Mouse (Mus musculus) neural tube, embryonic 14.5 days (tissue): Measurements from ENCODE around the gene Tmed2. TPM values are rescaled to one million over a fixed set of nuclear protein-coding genes. Genes with fewer than 3 reads are reported as not detected.
A peak's percentile ranks its signal among the peaks of the same experiment; 100 is the strongest.
"Not testable (repeated sequence)": the region's sequence is repeated elsewhere in the genome, so short reads cannot be mapped to it uniquely, and the experiment has no call there.

Experiments used
- ATAC-seq: fragments of 200-750 bp; cut with Nextera tagmentation; 2 replicates; pipeline ENCODE4 v1.8.0; 2017; ENCODE audit warnings: low read depth, mild to moderate bottlenecking, moderate TSS enrichment, moderate library complexity
- H3K27ac ChIP-seq: fragments of 300-500 bp; sonication (generic); 2 replicates; pipeline ENCODE4 v1.5.1; 2014; ENCODE audit warnings: low read depth, mild to moderate bottlenecking, control low read depth, low read length, moderate library complexity, mixed read lengths
- H3K27me3 ChIP-seq: fragments of 300-500 bp; sonication (generic); 2 replicates; pipeline ENCODE4 v1.6.1; 2014; ENCODE audit warnings: low read length; ENCODE audit not compliant: control insufficient read depth, insufficient read depth
- H3K36me3 ChIP-seq: fragments of 300-500 bp; sonication (generic); 2 replicates; pipeline ENCODE4 v1.6.1; 2014; ENCODE audit warnings: low read length, mixed read lengths; ENCODE audit not compliant: control insufficient read depth, insufficient read depth
- H3K4me1 ChIP-seq: fragments of 300-500 bp; sonication (generic); 2 replicates; pipeline ENCODE4 v1.6.1; 2014; ENCODE audit warnings: low read length; ENCODE audit not compliant: control insufficient read depth, insufficient read depth
- H3K4me2 ChIP-seq: fragments of 300-500 bp; sonication (generic); 2 replicates; pipeline ENCODE4 v1.6.1; 2014; ENCODE audit warnings: mild to moderate bottlenecking, low read depth, low read length, control low read depth
- H3K4me3 ChIP-seq: fragments of 300-500 bp; sonication (generic); 2 replicates; pipeline ENCODE4 v1.5.1; 2014; ENCODE audit warnings: low read depth, low read length, control low read depth, mixed read lengths
- H3K9ac ChIP-seq: fragments of 300-500 bp; sonication (generic); replicated peaks from 2 replicates; pipeline ENCODE4 v1.6.1; 2014; ENCODE audit warnings: low read depth, mild to moderate bottlenecking, control low read depth, low read length, mixed read lengths
- H3K9me3 ChIP-seq: fragments of 300-500 bp; sonication (generic); 2 replicates; pipeline ENCODE4 v1.6.1; 2016; ENCODE audit warnings: low read length; ENCODE audit not compliant: control insufficient read depth
- WGBS: fragments of 180-500 bp; shearing (Covaris S2); extraction: QIAGEN DNeasy Blood & Tissue Kit; methylation state at CpG from one replicate; pipeline ENCODE4 v1.1.7; 2014; 5-methylcytosine and 5-hydroxymethylcytosine counted together
- polyA plus RNA-seq: library from polyadenylated mRNA; unstranded; fragments of >200 nt; fragmentation: Nextera tagmentation; extraction: Ambion mirVana; gene quantifications from 2 replicates; pipeline ENCODE4 v1.2.1, GENCODE M21; 2014

Gene Tmed2
- polyA plus RNA-seq, 1 experiment from 2014 or later = 368 TPM

DNA sequence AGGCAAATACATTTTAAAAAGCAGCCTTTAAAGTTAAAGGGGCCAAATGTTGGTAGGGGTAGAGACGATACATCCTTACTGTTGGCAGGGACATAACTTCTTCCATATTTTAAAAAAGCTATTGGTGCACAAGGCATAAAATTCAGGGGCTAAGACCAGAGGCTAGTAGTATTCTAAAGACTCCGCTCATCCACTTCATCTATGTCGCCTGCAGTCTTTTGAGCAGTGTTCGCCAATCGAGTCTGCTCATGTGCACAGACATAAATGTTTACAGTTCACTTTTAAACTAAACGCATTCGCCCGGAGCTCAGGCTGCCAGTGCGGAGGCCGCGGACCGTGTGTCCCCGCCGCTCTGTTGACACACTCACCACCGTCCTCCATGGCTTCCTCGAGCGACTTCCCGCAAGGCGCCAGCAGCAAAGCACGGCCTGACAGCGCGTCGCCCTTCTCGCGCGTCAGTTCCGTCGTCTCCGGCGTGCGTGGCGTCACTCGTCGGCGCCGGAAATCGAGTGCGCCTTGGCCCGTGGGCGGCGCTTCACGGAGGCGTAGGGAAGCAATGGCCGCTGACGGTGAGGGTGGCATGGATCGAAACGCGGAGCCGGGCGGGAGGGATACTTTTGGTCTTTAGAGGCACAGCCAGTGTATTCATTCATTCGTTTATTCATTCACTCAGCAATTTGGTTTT is 38.3 kb downstream of the Tmed2 start, which contains the start of the genes Eif2b1 and Gtf2h3:
Gene Eif2b1 (minus strand): TSS at position 499 of the 685 bp plus-strand sequence.
Gene Gtf2h3 (plus strand): TSS at position 508 of the 685 bp plus-strand sequence.
- H3K4me1 ChIP-seq = peaks cover 14% of the 10 kb centered on the region
- 1% methylated on average over 51 of the region's 51 CpGs for WGBS

DNA sequence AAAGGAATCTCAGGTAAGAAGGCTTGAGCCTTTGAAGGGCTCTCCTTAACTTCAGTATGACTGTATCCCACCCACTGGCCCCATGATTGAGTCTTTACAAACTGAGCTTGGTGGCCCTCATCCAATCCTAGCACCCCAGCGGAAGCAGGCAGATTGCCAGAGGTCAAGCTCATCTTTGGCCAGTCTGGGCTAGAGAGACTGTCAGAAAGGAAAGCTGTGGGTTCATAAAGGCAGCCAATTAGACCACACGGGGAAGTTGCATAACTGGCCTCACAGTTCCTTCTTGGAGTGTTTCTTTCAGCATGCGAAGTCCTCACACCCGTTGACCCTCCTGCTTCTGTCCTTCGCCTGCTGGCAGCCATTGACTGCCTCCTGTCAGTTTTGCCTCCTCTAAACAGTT is 42.0 kb downstream of the Tmed2 start:
- no peak for ATAC-seq
- H3K4me3 ChIP-seq = no peak overlapping the region
- H3K27me3 ChIP-seq = no peaks in the 10 kb centered on the region
- H3K9ac ChIP-seq = no peak overlapping the region
- no peaks in the 10 kb centered on the region for H3K9me3 ChIP-seq
- H3K27ac ChIP-seq = no peak overlapping the region
- H3K36me3 ChIP-seq = peaks cover 34% of the 10 kb centered on the region
- H3K4me2 ChIP-seq = no peak overlapping the region
- 96% methylated on average over 5 of the region's 5 CpGs for WGBS
- H3K4me1 ChIP-seq = peaks cover 14% of the 10 kb centered on the region

More for the DNA sequence above, 38.3 kb downstream of the Tmed2 start, which contains the start of the genes Eif2b1 and Gtf2h3:
- Histone ChIP-seq H3K9ac (peak within 1 kb of the TSS; percentile 53), H3K9me3 (no peaks in the 10 kb centered on the region), H3K27ac (no peak within 1 kb of the TSS), H3K27me3 (no peaks in the 10 kb centered on the region), H3K4me3 (peak within 1 kb of the TSS; percentile 53), H3K36me3 (peaks cover 36% of the 10 kb centered on the region), H3K4me2 (peak within 1 kb of the TSS; percentile 85)
- ATAC-seq = peak; percentile 92

DNA sequence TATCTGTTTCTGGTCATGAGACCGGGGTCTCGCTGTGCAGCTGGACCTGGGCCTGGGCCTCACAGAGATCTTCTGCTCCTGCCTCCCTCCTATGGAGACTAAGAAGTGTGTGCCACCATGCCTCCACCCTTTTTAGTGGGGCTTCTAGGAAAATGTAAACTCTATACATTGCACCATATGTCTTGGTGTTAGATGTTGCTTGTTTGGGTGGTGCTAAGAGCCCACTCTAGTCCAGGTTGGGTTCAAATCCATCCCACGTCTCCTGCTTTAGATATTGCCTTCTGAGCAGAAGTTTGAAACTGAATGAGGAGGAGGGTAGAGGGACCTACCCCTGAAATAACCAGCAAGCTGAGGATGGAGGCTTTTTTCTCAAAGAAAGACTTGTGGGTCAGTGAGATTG is 52.3 kb downstream of the Tmed2 start:
- H3K36me3 ChIP-seq = peaks cover 65% of the 10 kb centered on the region
- no peaks in the 10 kb centered on the region for H3K4me1 ChIP-seq
- no peak overlapping the region for H3K27ac ChIP-seq
- no peak overlapping the region for H3K4me2 ChIP-seq
- H3K9me3 ChIP-seq = no peaks in the 10 kb centered on the region
- H3K27me3 ChIP-seq = no peaks in the 10 kb centered on the region
- ATAC-seq = no peak
- WGBS = 98% methylated on average over 3 of the region's 3 CpGs
- H3K4me3 ChIP-seq = no peak overlapping the region
- H3K9ac ChIP-seq = no peak overlapping the region

DNA sequence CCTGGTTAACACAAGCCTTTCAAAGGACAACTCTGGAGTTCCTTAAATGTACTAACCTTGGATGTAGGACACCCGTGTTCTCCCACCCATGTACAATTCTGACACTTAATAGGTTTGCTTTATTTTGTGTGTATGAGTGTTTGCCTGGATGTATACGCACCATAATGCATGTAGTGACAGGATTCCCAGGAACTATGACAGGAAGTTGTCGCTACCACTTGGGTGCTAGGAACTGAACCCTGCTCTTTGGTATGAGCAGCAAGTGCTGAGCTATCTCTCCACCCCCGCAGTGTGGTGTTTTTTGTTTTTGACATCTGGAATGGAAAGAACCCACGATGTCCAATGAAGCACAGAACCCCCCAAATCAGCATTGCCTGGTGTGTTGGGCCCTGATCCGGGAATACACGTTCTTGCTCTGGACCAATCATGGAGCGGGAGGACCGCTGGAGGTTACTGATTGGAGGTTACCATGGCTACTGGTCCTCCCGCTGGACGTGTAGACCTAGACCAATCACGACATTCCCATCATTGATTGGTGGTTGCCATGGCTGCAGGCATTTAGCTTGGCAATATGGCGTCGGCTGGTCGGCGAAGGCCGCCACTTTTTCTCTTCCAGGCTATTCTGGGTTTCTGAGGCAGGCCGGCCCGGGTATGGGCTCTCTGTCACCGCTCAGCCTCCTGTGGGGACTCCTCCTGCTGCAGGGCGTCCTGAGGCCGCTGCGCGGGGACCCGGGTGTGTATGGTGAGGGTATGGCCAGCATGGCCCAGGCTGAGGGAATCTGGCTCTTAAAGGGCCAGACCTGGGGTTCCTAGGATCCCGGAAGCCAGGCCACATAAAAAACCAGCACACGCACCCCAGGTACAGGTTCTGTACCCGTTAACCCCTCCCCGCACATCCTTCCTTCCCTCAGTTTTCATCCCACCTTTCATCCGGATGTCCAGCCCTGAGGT is 58.0 kb downstream of the Tmed2 start:
- 6% methylated on average over 30 of the region's 30 CpGs for WGBS
- ATAC-seq = peak; percentile 100
- Histone ChIP-seq H3K27me3 (no peaks in the 10 kb centered on the region), H3K36me3 (peaks cover 27% of the 10 kb centered on the region), H3K4me3 (peak overlapping the region; percentile 93), H3K27ac (peak overlapping the region; percentile 55; the same call in 1 of the 2 replicates), H3K9ac (peak overlapping the region; percentile 74), H3K4me2 (peak overlapping the region; percentile 94), H3K4me1 (peaks cover 8% of the 10 kb centered on the region), H3K9me3 (no peaks in the 10 kb centered on the region)

DNA sequence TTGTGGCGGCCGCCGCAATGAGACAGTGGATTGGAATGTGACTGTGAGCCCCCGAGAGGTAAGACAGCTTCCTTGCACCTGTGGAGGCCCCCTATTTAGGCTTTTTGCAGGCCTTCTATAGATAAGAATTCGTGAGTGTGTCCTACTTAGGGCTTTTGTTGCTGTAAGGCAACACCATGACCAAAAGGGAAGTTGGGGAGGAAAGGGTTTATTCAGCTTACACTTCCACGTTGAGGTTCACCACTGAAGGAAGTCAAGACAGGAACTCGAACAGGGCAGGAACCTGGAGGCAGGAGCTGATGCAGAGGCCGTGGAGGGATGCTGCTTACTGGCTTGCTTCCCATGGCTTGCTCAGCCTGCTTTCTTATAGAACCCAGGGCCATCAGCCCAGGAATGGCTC is 59.2 kb downstream of the Tmed2 start:
- H3K9ac ChIP-seq, H3K9me3 ChIP-seq, H3K27ac ChIP-seq, H3K4me1 ChIP-seq, H3K27me3 ChIP-seq, H3K4me3 ChIP-seq, ATAC-seq: not testable (repeated sequence)
- peak overlapping the region; percentile 94; the same call in 1 of the 2 replicates for H3K4me2 ChIP-seq
- 61% methylated on average over 8 of the region's 8 CpGs for WGBS
- H3K36me3 ChIP-seq = peaks cover 17% of the 10 kb centered on the region

Other genes with a start within 250 kb of the Tmed2 start
- 15.8 and 18.8 TPM in 2 replicates for gene Mphosph9, start 212.7 kb upstream of the Tmed2 start, polyA plus RNA-seq
- gene 2810006K23Rik, start 212.6 kb upstream of the Tmed2 start, polyA plus RNA-seq = 8.2 and 12.7 TPM in 2 replicates
- 68.5 and 72.5 TPM in 2 replicates for gene Cdk2ap1, start 177.6 kb upstream of the Tmed2 start, polyA plus RNA-seq
- 101 and 102 TPM in 2 replicates for gene Sbno1, start 114.7 kb upstream of the Tmed2 start, polyA plus RNA-seq
- gene Kmt5a, start 100.8 kb upstream of the Tmed2 start, polyA plus RNA-seq = 15.9 and 21.5 TPM in 2 replicates
- 22.9 and 28.7 TPM in 2 replicates for gene Rilpl2, start 62.3 kb upstream of the Tmed2 start, polyA plus RNA-seq
- gene Snrnp35, start 57.6 kb upstream of the Tmed2 start, polyA plus RNA-seq = 8.9 and 12.0 TPM in 2 replicates
- gene Rilpl1, start 9.3 kb upstream of the Tmed2 start, polyA plus RNA-seq = 11.0 and 14.4 TPM in 2 replicates
- gene Ddx55, start 12.2 kb downstream of the Tmed2 start, polyA plus RNA-seq = 24.9 and 30.4 TPM in 2 replicates
- gene Eif2b1, start 38.4 kb downstream of the Tmed2 start, polyA plus RNA-seq = 67.8 and 78.8 TPM in 2 replicates
- gene Gtf2h3, start 38.4 kb downstream of the Tmed2 start, polyA plus RNA-seq = 47.6 and 49.4 TPM in 2 replicates
- gene Atp6v0a2, start 87.9 kb downstream of the Tmed2 start, polyA plus RNA-seq = 39.4 and 43.0 TPM in 2 replicates
- gene Dnah10, start 184.4 kb downstream of the Tmed2 start, polyA plus RNA-seq = 0.11 and 0.17 TPM in 2 replicates